Mouse (Mus musculus) forelimb bud, embryonic 11.5 days (tissue): Measurements from ENCODE around the gene Olfr1110.
"Not testable (repeated sequence)": the region's sequence is repeated elsewhere in the genome, so short reads cannot be mapped to it uniquely, and the experiment has no call there.

Experiments
- DNase-seq: peaks from one replicate; pipeline ENCODE4 v3.0.0-alpha.2; 2012; ENCODE audit warnings: low read depth, low spot score

Olfr1110 gene

GRCm38 (mm10) chr2:87140200-87140599 is at the start of gene Olfr1110:
Gene Olfr1110 (minus strand): TSS chr2:87140300.
- DNase-seq = no peak

DNA sequence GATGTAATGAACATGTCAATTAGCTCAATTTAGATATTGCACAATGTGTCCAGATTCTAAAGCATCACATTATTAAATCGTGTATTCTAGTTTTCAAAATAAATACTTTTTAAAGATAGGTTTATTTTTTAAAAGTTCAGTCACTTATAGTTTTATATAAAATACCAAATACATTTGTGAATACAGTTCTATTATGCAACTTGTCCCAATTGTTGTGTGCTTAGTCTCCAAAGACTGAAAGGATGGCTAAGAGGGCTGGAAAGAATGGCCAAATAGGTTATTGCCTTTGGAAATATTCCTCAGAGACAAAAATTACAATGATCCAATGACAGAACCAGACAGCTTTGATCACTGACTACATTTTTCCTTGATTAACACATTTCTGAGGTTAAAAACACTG is 47.4 kb upstream of the Olfr1110 start, which contains the start of gene Olfr1112:
TSS of gene Olfr1112 (plus strand) at position 301 of the 400 bp plus-strand sequence.
- DNase-seq = no peak

DNA sequence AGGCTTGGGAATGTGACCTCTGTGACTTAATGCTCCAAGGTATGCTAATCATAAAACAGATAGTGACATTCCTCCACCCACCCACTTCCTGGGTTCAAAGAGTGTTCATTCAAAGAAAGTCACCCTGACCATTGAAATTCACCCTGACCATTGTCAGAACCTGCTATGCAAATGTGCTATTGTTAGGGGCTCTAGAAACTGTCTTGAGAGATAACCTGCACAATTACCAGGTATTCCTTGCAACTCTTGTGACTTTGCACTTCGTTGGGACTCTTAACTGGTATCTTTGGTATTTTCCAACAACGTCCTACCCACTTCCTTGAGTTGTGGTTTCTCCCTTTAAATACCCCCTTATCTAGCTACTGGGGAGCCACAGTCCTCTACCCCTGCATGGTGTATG is 27.6 kb upstream of the Olfr1110 start:
- DNase-seq = not testable (repeated sequence)

- no peak for DNase-seq
Observed at GRCm38 (mm10) chr2:87152524-87152923, 12.4 kb upstream of the Olfr1110 start, which contains the start of gene Olfr1111. Gene Olfr1111 (minus strand): TSS chr2:87152624.

DNA sequence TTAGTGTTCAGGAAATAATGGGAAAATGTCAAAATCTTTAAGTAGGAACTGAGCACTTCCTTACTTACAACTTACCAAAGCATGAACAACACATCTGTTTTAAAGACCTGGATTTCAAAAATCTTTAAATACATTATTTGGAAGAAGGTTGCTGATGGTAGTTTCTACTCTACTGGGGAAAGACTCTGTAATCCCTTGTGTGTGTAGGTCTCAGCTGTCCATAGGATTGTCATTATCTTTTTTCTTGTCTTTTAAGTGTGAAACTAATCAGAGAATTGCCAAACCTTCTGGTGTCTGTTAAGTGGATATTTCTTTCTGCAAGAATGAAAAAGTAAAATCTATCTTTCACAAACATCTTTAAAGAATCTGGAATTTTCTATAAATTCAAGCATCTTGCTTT is 25.6 kb downstream of the Olfr1110 start, which contains the start of gene Olfr259:
TSS of gene Olfr259 (minus strand) at position 101 of the 400 bp plus-strand sequence.
- DNase-seq = no peak

GRCm38 (mm10) chr2:87095908-87096307 is 44.2 kb downstream of the Olfr1110 start, which contains the start of gene Olfr1109:
Gene Olfr1109 (minus strand): TSS chr2:87096008.
- DNase-seq = no peak
